Mouse (Mus musculus) neural tube, embryonic 11.5 days (tissue): ENCODE measurements around the gene Tpo. TPM values are rescaled to one million over a fixed set of nuclear protein-coding genes. Genes with fewer than 3 reads are reported as not detected.

ENCODE experiments used
- ATAC-seq: fragments of 200-750 bp; cut with Nextera tagmentation; 2 replicates; pipeline ENCODE4 v1.8.0; 2017; ENCODE audit warnings: moderate number of reproducible peaks, mild to moderate bottlenecking, moderate TSS enrichment, moderate library complexity; ENCODE audit not compliant: insufficient read depth, low FRiP score, low TSS enrichment
- DNase-seq: peaks from one replicate; pipeline ENCODE4 v3.0.0-alpha.2; 2015; ENCODE audit warnings: low spot score
- H3K27ac ChIP-seq: fragments of 300-500 bp; sonication (generic); 2 replicates; pipeline ENCODE4 v1.5.1; 2014; ENCODE audit warnings: low read depth, mild to moderate bottlenecking, low read length
- H3K27me3 ChIP-seq: fragments of 300-500 bp; sonication (generic); 2 replicates; pipeline ENCODE4 v1.6.1; 2014; ENCODE audit warnings: mild to moderate bottlenecking, low read length, mixed read lengths; ENCODE audit not compliant: control insufficient read depth, insufficient read depth
- H3K36me3 ChIP-seq: fragments of 300-500 bp; sonication (generic); 2 replicates; pipeline ENCODE4 v1.6.1; 2014; ENCODE audit warnings: mild to moderate bottlenecking, low read length, moderate library complexity, mixed read lengths; ENCODE audit not compliant: control insufficient read depth, insufficient read depth
- H3K4me1 ChIP-seq: fragments of 300-500 bp; sonication (generic); 2 replicates; pipeline ENCODE4 v1.6.1; 2014; ENCODE audit warnings: low read length, mixed read lengths; ENCODE audit not compliant: control insufficient read depth, insufficient read depth
- H3K4me2 ChIP-seq: fragments of 300-500 bp; sonication (generic); 2 replicates; pipeline ENCODE4 v1.6.1; 2014; ENCODE audit warnings: low read depth, mild to moderate bottlenecking, moderate library complexity
- H3K4me3 ChIP-seq: fragments of 300-500 bp; sonication (generic); 2 replicates; pipeline ENCODE4 v1.5.1; 2014; ENCODE audit warnings: low read depth, low read length
- H3K9ac ChIP-seq: fragments of 300-500 bp; sonication (generic); 2 replicates; pipeline ENCODE4 v1.6.1; 2014; ENCODE audit warnings: mild to moderate bottlenecking, low read length
- H3K9me3 ChIP-seq: fragments of 300-500 bp; sonication (generic); 2 replicates; pipeline ENCODE4 v1.6.1; 2016; ENCODE audit warnings: low read length; ENCODE audit not compliant: control insufficient read depth
- WGBS: fragments of 180-500 bp; shearing (Covaris S2); extraction: QIAGEN DNeasy Blood & Tissue Kit; methylation state at CpG from one replicate; pipeline ENCODE4 v1.1.7; 2014; 5-methylcytosine and 5-hydroxymethylcytosine counted together
- polyA plus RNA-seq: library from polyadenylated mRNA; unstranded; fragments of >200 nt; fragmentation: Nextera tagmentation; extraction: Ambion mirVana; gene quantifications from 2 replicates; pipeline ENCODE4 v1.2.1, GENCODE M21; 2014

Tpo gene
- polyA plus RNA-seq, 1 experiment from 2014 or later = not detected

DNA sequence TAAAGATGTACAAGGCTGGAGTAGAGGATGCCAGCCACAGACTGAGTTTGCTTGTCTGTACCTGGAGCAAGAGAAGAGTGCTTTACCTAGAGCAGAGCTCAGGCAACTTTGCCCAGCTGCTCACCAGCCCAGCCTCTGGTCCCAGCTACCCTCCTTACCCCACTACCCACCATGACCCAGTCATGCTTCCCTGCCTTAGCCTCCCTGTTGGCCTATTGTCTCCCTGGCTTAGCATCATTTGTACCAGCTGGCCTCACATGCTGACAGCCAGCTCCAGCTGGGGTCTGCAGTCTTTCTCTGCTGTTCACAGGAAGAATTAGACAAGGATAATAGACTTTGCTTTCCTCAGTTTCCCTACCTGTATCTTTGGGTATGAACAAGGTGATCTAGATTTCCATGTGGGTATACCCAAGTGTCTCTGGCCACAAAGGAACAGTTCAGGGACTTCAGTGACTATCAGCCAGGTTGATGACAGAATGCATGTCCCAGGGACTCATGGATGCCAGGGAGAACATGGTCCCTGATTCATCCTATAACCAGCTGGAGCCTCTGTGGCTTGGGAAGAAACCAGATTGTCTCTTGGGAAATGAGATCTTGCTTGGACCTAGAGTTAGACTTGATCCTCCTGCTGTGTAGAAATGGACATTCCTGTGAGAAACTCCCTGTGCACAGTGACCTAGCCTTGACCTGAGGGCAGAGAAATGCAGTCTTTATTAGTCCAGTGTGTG, 96.4 kb downstream of the Tpo start:
- ATAC-seq (no peak), DNase-seq (no peak)
- H3K4me1 ChIP-seq = no peaks in the 10 kb centered on the region; the same call in 1 of the 2 replicates
- no peaks in the 10 kb centered on the region for H3K9me3 ChIP-seq
- no peak overlapping the region for H3K9ac ChIP-seq
- no peaks in the 10 kb centered on the region for H3K36me3 ChIP-seq
- no peak overlapping the region for H3K4me3 ChIP-seq
- no peak overlapping the region for H3K27ac ChIP-seq
- H3K4me2 ChIP-seq = no peak overlapping the region
- no peaks in the 10 kb centered on the region for H3K27me3 ChIP-seq

GRCm38 (mm10) chr12:30035406-30035805, 97.0 kb downstream of the Tpo start:
- no peaks in the 10 kb centered on the region for H3K27me3 ChIP-seq
- no peaks in the 10 kb centered on the region for H3K9me3 ChIP-seq
- H3K4me2 ChIP-seq = no peak overlapping the region
- no peaks in the 10 kb centered on the region for H3K36me3 ChIP-seq
- no peak overlapping the region for H3K27ac ChIP-seq
- no peak overlapping the region for H3K9ac ChIP-seq
- DNase-seq (no peak), ATAC-seq (no peak)
- no peak overlapping the region for H3K4me3 ChIP-seq
- H3K4me1 ChIP-seq = no peaks in the 10 kb centered on the region; the same call in 1 of the 2 replicates
- 23% methylated on average over 1 of the region's 1 CpGs for WGBS

GRCm38 (mm10) chr12:30034681-30035080, 97.7 kb downstream of the Tpo start:
- no peaks in the 10 kb centered on the region for H3K9me3 ChIP-seq
- H3K27me3 ChIP-seq = no peaks in the 10 kb centered on the region
- no peak overlapping the region for H3K4me2 ChIP-seq
- H3K9ac ChIP-seq = no peak overlapping the region
- no peak overlapping the region for H3K27ac ChIP-seq
- H3K36me3 ChIP-seq = no peaks in the 10 kb centered on the region
- ATAC-seq = no peak
- no peak overlapping the region for H3K4me3 ChIP-seq
- no peaks in the 10 kb centered on the region; the same call in 1 of the 2 replicates for H3K4me1 ChIP-seq
- DNase-seq = no peak
- WGBS = 86% methylated on average over 5 of the region's 5 CpGs

- 86% methylated on average over 5 of the region's 5 CpGs for WGBS
- H3K27ac ChIP-seq = no peak overlapping the region
- H3K9me3 ChIP-seq = no peaks in the 10 kb centered on the region
- DNase-seq = no peak
- no peaks in the 10 kb centered on the region for H3K27me3 ChIP-seq
- no peaks in the 10 kb centered on the region; the same call in 1 of the 2 replicates for H3K4me1 ChIP-seq
- H3K9ac ChIP-seq = no peak overlapping the region
- H3K4me2 ChIP-seq = no peak overlapping the region
- no peaks in the 10 kb centered on the region for H3K36me3 ChIP-seq
- no peak for ATAC-seq
- H3K4me3 ChIP-seq = no peak overlapping the region
Observed at GRCm38 (mm10) chr12:30030571-30030970, 101.9 kb downstream of the Tpo start.

DNA sequence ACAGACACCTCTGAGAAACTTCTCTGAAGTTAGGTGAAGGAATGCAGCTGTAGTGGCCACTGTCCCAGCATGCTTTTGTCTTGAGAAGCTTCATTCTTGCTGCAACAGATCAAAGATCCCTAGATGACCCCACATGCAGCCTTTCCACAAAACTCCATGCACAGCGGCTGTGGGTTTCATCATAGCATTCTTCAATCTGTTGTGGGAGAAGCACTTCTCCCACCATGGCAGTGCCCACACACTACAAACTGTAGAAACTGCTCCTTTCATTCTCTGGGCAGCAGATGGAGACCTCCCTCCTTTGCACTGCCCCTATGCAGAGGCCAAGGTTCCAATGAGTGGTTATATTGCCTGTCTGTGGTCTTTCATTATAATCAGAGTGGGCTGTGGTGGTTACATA, 103.3 kb downstream of the Tpo start:
- no peak for ATAC-seq
- Histone ChIP-seq H3K4me1 (no peaks in the 10 kb centered on the region), H3K36me3 (no peaks in the 10 kb centered on the region), H3K9me3 (no peaks in the 10 kb centered on the region), H3K4me3 (no peak overlapping the region), H3K4me2 (no peak overlapping the region), H3K9ac (no peak overlapping the region), H3K27ac (no peak overlapping the region), H3K27me3 (no peaks in the 10 kb centered on the region)
- 89% methylated on average over 1 of the region's 1 CpGs for WGBS
- no peak for DNase-seq

DNA sequence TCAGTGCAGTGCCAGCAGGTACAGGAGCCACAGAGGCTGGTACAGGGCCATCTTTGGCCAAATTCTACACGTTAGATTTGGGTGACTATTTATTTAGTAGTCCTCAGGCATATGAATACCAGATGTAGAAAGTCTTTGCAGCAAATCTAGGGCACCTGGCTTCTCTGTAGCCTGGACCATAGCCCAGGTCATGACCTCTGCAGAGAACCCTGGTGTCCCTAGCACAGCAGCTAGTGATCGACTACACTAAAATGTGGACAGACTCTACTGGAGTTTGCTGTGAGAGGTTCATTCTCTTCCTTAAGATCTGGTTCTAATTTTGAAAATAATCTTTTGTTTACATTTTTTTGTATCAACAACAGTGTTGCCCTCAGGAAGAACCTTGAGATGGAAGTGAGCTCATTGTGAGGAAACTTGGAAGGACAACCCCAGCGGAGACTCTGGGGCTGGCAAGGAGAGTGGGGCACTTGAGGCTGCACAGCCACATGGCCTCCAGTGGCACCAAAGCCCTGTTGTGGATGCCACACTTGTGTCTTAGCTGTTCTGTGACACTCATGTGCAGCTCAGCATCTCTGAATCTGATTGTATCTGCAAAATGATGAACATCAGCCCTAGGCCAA, 104.6 kb downstream of the Tpo start:
- no peaks in the 10 kb centered on the region for H3K27me3 ChIP-seq
- no peak overlapping the region for H3K4me3 ChIP-seq
- no peak overlapping the region for H3K9ac ChIP-seq
- H3K4me2 ChIP-seq = no peak overlapping the region
- no peaks in the 10 kb centered on the region for H3K36me3 ChIP-seq
- 75% methylated on average over 3 of the region's 3 CpGs for WGBS
- DNase-seq (no peak), ATAC-seq (no peak)
- H3K9me3 ChIP-seq = no peaks in the 10 kb centered on the region
- H3K27ac ChIP-seq = no peak overlapping the region
- H3K4me1 ChIP-seq = no peaks in the 10 kb centered on the region

DNA sequence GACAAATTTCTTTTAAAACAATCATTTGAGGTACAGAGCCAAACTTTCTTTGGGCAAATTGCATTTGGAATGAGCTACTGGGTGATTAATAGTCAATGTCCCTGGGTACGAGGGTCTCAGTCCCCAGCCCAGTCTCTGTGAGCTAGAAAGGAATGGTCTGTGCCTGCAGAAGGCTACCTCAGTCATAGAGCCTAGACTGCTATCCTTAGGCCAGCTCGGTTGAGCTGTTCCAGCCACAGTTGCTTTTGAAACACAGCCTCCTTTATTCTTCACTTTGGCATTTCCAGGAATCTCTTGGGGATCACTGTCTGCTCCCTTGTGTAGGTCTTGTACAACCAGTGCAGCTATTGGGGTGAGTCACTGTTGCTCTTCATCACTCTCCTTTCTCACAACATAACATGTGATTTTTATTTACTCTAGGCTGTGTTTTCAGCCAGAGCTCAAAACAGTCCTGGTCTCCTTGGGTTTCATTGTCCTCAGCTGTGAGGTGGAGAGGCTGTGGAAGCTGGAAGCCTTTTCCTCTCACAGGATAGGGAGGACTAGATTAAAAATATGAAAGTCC, 108.1 kb downstream of the Tpo start:
- Histone ChIP-seq H3K4me3 (no peak overlapping the region), H3K9me3 (no peaks in the 10 kb centered on the region), H3K9ac (no peak overlapping the region), H3K4me1 (no peaks in the 10 kb centered on the region), H3K4me2 (no peak overlapping the region), H3K27me3 (no peaks in the 10 kb centered on the region), H3K27ac (no peak overlapping the region), H3K36me3 (no peaks in the 10 kb centered on the region)
- no peak for ATAC-seq
- WGBS = 57% methylated on average over 2 of the region's 2 CpGs
- no peak for DNase-seq

GRCm38 (mm10) chr12:30023491-30023890, 108.9 kb downstream of the Tpo start:
- H3K27ac ChIP-seq = no peak overlapping the region
- H3K27me3 ChIP-seq = no peaks in the 10 kb centered on the region
- DNase-seq (no peak), ATAC-seq (no peak)
- no peaks in the 10 kb centered on the region for H3K4me1 ChIP-seq
- no peaks in the 10 kb centered on the region for H3K36me3 ChIP-seq
- WGBS = 47% methylated on average over 3 of the region's 3 CpGs
- H3K4me3 ChIP-seq = no peak overlapping the region
- no peak overlapping the region for H3K4me2 ChIP-seq
- H3K9ac ChIP-seq = no peak overlapping the region
- H3K9me3 ChIP-seq = no peaks in the 10 kb centered on the region

DNA sequence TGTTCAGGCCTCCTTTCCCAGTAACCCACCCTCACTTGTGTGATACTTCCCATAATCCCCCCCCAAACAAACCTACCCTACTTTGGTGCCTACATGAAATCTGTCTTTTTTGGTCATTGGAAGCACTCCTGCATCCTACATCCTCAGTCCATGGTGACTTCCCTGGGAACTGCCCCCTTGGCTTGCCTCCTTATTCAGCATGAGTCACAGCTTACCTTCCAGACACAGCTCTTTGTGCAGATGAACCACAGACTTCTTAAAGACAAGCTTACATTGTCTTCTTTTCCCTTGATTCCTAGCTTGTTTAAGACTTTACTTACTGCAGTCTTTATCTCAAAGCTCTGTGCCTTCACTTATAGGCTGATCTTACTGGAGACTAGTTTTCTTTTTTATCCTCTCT, 112.0 kb downstream of the Tpo start:
- H3K9ac ChIP-seq = no peak overlapping the region
- no peak for ATAC-seq
- H3K4me3 ChIP-seq = no peak overlapping the region
- no peaks in the 10 kb centered on the region for H3K4me1 ChIP-seq
- no peak for DNase-seq
- no peaks in the 10 kb centered on the region for H3K9me3 ChIP-seq
- H3K27me3 ChIP-seq = no peaks in the 10 kb centered on the region
- H3K27ac ChIP-seq = no peak overlapping the region
- H3K4me2 ChIP-seq = no peak overlapping the region
- H3K36me3 ChIP-seq = peaks cover 2% of the 10 kb centered on the region; the same call in 1 of the 2 replicates
